Mouse (Mus musculus) heart, postnatal 0 days (tissue): ENCODE measurements around the gene Atox1.

ENCODE experiments used
- CTCF ChIP-seq: IDR thresholded peaks from 2 replicates; pipeline ENCODE4 v1.5.1; 2016; ENCODE audit warnings: antibody characterized with exemption, control low read depth, low read depth
- EP300 ChIP-seq: IDR thresholded peaks from 2 replicates; pipeline ENCODE4 v1.6.1; 2016; ENCODE audit warnings: antibody characterized with exemption, low read depth

DNA sequence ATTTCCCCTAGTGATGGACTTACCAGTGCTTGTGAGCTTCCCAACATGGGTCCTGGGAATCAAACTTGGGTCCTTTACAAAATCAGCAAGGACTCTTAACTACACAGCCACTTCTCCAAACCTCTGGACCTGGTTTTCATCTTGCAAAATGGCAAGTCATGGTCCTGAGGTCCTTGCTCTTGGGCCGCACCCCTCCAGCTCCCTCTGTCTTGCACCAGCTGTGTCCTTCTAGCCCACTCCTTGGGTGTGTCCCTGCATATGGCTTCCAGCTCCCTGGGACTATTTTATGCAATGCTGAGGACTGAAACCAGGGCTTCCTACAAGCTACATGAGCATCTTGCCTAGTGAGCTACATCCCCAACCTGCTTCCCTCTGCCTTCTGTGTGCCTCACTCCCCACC is 38.1 kb downstream of the Atox1 start, which contains the start of gene Sparc:
- no peak for TF ChIP-seq EP300
- no peak for TF ChIP-seq CTCF
